Mouse (Mus musculus) CD4-positive, CD25-positive, alpha-beta regulatory T cell, adult 4 months (primary cell): ENCODE measurements around the gene Kbtbd6. TPM values are rescaled to one million over a fixed set of nuclear protein-coding genes. Genes with fewer than 3 reads are reported as not detected.

ENCODE experiments used
- ATAC-seq: one replicate; pipeline ENCODE4 v1.8.0; 2017
- polyA plus RNA-seq, 2 experiments: library from polyadenylated mRNA; unstranded; fragments of 100-300 nt; shearing (Covaris generic); gene quantifications; one replicate each; pipeline ENCODE4 v1.2.1; 2017

The Kbtbd6 gene
- polyA plus RNA-seq, 2 experiments from 2014 or later, result not detected

DNA sequence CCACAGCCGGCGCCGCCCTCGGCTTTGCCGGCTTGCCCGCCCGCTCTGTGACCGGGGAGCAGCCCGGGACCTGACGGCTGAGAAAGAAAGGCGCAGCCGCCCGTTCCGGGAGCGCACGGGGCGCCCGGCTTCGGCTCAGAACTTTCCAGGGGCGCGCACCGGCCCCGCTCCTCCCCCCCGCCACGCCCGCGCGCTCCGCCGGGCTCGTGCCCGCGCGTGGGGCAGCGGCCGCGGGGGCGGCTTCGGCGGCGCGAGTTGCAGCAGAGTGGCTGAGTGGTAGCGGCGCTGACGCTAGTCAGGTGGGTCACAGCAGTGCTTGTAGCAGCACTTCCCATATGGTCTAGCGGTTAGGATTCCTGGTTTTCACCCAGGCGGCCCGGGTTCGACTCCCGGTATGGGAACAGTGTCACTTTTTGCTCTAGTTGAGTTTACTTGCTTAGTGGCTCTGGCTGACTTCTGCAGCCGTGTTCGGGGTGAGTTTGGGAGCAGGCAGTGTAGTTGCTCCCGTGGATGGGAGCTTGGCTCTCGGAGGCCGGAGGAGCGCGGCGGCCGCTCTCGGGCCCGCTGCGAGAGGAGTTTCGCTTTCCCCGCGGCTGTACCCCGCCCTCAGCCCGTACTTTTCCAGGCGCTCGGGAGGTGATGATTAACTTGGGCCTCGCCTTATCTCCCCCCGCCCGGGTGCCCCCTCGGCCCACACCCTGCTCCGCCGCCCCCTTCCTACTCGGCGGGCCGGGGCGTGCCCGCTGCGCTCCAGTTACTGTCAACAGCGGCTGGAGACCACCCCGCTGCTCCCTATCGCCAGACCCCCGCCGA is 29.9 kb downstream of the Kbtbd6 start, which contains the start of gene Wbp4:
Wbp4 (minus strand) TSS at position 182 of the 813 bp plus-strand sequence.
- ATAC-seq, result peak; percentile 73

DNA sequence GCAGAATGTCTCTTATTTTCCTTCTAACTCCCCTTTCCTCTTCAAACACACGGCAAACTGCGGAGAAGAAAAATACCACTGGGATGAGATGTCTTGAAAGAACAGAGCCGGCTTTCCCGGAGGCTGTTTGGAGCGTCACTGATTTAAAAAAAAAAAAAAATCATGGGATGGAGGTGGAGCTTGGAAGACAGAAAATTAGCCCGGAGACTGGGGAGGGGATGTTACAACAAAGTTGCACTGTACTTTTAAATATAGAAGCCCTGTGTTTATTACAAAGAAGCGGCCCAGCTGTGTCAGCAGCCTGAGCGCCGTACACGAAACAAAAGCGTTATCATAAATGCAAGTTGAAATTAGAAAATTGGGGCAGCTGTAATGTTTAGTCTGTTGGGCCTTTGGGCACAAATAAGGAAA is 30.6 kb downstream of the Kbtbd6 start:
- ATAC-seq, result no peak

DNA sequence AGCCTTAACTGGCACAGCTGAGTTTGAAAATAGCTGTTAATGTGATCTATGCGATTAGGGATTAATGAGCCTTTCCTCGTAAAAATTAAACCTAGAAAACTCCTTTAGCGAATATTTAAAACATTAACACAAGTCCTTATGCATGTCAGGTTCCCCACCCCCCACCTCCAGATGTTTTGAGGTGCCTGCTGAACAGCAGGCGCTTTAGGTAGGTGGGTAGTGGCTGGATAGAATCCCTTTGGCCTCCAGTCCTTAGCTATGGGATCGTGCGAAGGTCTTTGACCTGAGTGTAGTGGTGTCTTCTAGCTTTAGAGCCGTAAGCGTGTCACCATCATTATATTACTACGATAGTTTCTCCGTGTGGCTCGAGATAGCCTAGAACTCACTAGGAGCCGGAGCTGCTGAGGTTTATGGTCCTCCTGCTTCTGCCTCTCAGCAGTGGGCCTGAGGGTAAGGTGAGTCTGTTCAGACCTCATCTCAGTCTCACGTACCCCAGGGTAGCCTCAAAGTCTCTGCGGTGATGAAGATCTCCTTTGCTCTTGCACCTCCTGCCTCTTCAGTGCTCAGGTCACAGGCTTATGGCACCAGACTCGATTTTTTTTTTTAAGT is 31.2 kb downstream of the Kbtbd6 start:
- ATAC-seq, result no peak

DNA sequence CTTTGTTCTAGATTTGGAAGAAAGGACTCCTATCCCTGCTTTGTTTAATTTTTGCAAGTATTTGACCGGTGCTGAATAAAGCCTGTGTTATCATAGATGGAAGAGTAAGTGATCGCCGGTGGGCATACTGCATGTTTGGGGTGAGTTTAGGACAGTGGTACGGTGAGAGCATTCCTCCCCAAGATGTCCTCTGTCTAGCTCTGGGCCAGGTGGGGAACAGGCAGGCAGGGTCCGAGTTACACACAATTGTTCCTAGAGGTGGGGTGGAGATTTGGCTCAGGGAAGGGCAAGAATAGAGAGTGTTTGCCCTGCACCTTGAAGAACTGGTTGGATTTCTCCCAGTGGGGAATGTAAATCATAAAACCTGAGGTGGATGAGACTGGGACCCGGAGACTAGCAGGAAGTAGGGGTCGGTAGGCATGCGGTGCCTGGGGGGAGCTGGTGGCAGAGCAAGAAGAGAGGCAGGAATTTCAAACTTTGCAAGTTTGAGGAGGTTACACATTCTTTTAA is 32.0 kb downstream of the Kbtbd6 start:
- no peak for ATAC-seq

DNA sequence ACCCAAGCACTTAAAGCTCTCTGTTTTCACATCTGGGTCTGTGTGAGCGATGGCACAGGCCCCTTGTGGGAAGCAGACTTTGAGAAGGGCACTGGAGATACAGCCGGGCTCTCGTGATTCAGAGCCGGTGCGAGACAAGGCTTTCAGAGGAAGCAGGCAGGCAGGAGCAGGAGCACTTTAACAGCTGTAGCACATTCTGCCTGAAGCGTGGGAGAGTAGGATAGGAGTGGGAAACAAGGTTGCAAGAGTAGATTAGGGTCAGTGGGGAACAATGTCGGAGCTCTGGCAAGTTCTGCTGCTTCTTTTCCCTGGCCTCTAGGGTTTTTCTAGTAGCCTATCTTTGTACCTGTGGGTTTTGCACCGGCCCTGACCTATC is 35.0 kb downstream of the Kbtbd6 start:
- no peak for ATAC-seq

DNA sequence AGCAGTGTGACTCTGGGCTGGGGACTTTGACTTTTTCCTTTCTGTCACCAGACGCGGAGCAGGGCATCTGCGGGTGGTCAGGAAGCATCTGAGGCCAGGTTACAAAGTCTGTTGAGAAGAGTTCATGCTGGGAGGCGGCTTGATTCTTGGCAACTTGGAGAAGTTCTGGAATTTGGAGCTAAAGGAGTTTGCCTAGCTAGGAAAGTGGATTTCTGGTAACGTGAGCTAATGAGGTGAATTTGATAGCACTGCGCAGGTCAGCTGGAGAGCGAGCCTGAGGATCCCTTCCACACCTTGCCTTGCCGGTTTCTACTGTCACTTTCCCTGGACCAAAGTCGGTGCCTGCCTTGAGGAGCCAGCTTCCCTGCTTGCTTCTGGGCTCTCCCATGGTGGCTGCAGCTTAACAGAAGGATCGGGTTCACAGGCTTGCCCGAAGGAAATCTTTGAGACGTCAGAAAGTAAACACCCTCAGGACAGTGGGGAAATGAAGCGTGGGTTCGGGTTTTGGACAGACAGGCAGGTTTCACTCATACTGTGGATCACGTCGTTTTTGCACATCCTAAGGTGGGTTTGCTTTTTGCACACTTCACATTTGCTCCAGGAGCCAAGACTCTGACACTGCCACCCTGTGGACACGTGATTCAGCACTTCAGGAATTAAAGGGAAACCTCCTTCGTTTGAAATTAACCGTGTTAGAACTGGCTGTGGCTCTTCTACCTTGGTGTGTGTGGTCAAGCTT is 35.5 kb downstream of the Kbtbd6 start:
- peak; percentile 58 for ATAC-seq

DNA sequence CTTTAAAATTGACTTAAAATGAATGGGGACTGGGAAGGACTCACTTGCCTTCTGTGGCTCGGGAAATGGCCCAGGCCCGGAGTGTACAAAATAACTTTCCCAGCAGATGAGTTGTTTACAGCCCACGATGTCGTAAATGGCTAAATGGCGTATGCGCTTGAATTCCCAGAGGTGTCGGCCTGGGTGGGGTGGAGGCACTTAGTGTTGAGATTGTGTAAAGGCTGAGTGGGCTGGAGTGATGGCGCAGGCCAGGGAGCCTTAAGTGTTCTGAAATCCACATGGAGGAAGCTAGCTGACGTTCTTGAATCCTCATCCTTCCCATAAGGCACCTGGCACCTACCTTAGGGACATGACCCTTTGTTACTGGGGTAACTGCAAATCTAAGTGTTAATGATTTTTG is 36.9 kb downstream of the Kbtbd6 start:
- ATAC-seq, result no peak

DNA sequence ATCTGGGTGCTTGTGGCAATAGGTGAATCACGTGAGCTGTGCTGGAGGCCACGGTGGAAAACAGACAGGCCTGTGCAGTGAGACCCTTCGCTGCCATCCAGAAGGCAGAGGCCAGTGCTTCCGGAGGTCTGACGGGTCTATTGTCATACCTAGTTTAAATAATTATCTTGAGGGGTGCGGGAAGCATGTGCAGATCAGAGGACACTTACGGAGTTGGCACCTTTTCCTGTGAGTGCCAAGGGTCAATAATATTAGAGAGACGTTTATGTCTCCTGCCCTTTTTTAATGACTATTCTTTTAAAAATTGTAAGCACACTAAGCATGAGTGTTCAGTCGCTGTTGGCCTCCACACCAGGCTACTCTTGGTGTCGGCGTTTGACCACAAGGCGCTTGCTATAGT is 37.5 kb downstream of the Kbtbd6 start:
- no peak for ATAC-seq

DNA sequence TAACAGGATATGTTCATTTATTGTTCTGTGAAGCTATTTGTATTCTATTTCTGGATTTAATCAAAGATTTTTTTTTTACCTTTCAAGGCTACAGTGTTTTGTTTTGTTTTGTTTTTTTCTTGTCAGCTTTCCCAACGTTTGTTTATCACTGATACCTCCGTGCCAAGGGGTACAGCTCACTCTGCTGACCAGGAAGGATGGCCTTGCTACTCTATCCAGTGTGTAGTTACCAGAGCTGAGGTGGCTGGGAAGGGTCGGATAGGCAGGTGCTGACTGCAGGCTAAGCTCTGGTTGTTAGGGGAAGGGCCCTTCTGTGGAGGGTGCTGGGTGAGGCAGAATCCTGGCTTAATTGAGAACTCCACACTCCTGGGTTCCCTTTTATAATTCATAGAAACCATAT is 38.6 kb downstream of the Kbtbd6 start:
- ATAC-seq, result no peak

DNA sequence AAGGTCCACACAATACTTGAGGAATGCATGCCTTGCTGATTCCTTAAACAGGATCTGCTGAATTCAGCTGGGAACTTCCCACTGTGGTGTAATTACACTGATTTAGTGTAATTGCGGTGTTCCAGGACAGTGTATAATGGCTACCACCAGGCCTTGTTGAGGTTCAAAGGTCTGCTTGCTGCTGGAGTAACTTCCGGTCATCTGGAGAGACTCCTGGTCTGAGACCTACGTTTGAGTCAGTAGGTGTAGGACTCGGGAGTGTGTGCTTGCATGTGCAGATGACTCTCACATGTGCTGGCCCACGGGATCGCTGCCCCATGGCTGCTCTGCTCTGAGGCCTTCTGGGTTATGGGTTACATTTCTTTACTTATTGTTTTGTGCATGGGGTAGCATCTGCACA is 42.7 kb downstream of the Kbtbd6 start:
- no peak for ATAC-seq

DNA sequence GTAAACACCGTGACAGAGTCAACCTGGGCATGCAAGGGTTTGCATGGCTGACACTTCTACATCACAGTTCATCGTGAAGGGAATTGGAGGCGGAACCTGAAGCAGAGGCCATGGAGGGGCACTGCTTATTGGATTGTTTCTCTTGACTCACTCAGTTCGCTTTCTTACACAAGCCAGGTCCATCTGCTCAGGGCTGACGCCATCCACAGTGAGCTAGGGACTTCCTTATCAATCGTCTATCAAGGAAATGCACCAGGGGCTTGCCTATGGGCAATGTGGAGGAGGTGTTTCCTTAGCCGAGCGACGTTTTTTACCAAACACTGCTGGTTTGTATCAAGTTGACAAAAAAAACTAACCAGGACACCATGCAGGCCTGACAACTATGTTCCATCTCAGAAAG is 47.7 kb downstream of the Kbtbd6 start:
- peak; percentile 80 for ATAC-seq

DNA sequence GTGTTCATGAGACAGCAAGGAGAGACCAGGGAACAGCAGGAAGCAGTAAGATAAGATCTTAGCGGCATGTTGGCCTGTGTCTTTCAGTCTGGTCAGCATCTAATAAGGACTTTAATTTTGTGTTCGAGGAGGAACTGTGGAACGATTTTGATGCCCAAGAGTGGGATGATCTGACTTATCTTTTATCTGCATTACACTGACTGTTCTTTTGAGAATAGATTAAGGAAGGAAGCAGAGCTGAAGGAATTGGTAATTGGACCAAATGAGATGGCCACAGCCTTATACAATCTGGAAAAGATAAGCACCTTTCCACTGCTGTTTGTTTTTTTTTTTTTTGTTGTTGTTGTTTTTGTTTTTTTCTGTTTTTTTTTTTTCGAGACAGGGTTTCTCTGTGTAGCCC is 49.1 kb downstream of the Kbtbd6 start:
- ATAC-seq, result no peak

DNA sequence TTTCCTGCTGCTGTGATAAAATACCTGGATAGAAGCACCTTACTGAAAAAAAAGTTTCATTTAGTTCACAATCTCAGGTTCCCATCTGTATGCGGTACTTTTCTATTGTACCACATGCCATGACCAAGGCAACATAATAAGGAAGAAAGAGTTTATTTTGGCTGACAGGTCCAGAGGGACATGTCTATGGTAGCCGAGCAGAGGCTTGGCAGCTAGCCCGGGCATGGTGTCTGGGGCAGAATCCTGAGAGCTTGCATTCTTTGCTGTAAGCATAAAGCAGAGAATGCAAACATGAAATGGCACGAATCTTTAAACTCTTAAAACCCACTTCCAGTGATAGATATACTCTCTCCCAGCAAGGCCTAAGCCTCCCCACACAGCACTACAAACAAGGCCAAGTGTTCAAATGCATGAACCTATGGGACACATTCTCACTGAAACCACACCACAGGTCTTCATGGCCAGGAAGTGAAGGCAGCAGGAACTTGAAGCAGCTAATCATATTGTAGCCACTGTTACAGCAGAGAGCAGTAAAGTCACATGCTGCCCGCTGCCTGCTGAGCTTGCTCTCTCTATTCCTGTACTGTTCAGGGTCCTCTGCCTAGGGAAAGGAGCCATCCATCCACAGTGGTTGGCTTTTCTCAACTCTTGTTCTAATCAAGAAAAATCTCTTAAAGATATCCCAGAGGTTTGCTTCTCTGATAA is 51.9 kb downstream of the Kbtbd6 start:
- peak; percentile 46 for ATAC-seq

Other genes starting within 250 kb of the Kbtbd6 start
- not detected for gene Zfp957, start 204.5 kb upstream of the Kbtbd6 start, polyA plus RNA-seq
- 10 to 100 TPM; 20.3 to 29.3 TPM for gene Rgcc, start 150.2 kb upstream of the Kbtbd6 start, polyA plus RNA-seq
- 10 to 100 TPM; 53.6 to 54.4 TPM for gene Naa16, start 61.1 kb upstream of the Kbtbd6 start, polyA plus RNA-seq
- gene Mtrf1, start 54.1 kb upstream of the Kbtbd6 start, polyA plus RNA-seq, result 1 to 10 TPM; 4.3 to 6.0 TPM
- gene Kbtbd7, start 25.3 kb upstream of the Kbtbd6 start, polyA plus RNA-seq, result 1 to 10 TPM in 1 of 2 experiments, under 1 TPM in 1; 0.89 to 1.2 TPM
- 100 to 1,000 TPM; 149 to 199 TPM for gene Elf1, start 29.4 kb downstream of the Kbtbd6 start, polyA plus RNA-seq
- gene Wbp4, start 29.7 kb downstream of the Kbtbd6 start, polyA plus RNA-seq, result 10 to 100 TPM; 25.3 to 27.1 TPM
- 100 to 1,000 TPM; 111 to 162 TPM for gene Sugt1, start 135.9 kb downstream of the Kbtbd6 start, polyA plus RNA-seq
- gene Cnmd, start 210.3 kb downstream of the Kbtbd6 start, polyA plus RNA-seq, result not detected